Mouse (Mus musculus): ENCODE measurements at regions not wholly inside any gene's neighbourhood (a gene's known extent, or its start where the extent isn't known, plus 50 kb on each side); places are given as distances from the start of the nearest gene placed in this dataset.
"Not testable (repeated sequence)": the region's sequence is repeated elsewhere in the genome, so short reads cannot be mapped to it uniquely, and the experiment has no call there.

- ATAC-seq (ENCODE audit: low TSS enrichment) = peak; percentile 98
Measured at GRCm38 (mm10) chr10:112521388-112521787, 250.5 kb downstream of the Kcnc2 start.

- ATAC-seq (ENCODE audit: low TSS enrichment) = no peak
Measured at GRCm38 (mm10) chr10:112543051-112543450, 272.1 kb downstream of the Kcnc2 start.

GRCm38 (mm10) chr10:112571772-112572551, 301.0 kb downstream of the Kcnc2 start:
- no peak; the same call in 1 of the 2 replicates for ATAC-seq (ENCODE audit: low TSS enrichment)

- ATAC-seq (ENCODE audit: low TSS enrichment) = peak; percentile 81
Measured at GRCm38 (mm10) chr10:112572556-112572955, 301.6 kb downstream of the Kcnc2 start.

- ATAC-seq (ENCODE audit: low TSS enrichment) = peak; percentile 76; the same call in 1 of the 2 replicates
Measured at GRCm38 (mm10) chr10:112584939-112585338, 314.0 kb downstream of the Kcnc2 start.

- ATAC-seq (ENCODE audit: low TSS enrichment) = no peak
Measured at GRCm38 (mm10) chr10:112594327-112594726, 323.4 kb downstream of the Kcnc2 start.

GRCm38 (mm10) chr10:112605592-112605991, 323.2 kb downstream of the Atxn7l3b start:
- no peak for ATAC-seq (ENCODE audit: low TSS enrichment)

- ATAC-seq (ENCODE audit: low TSS enrichment) = no peak
Measured at GRCm38 (mm10) chr10:112607642-112608041, 321.2 kb downstream of the Atxn7l3b start.

GRCm38 (mm10) chr10:112611711-112612110, 317.1 kb downstream of the Atxn7l3b start:
- no peak for ATAC-seq (ENCODE audit: low TSS enrichment)

- ATAC-seq (ENCODE audit: low TSS enrichment) = no peak
Measured at GRCm38 (mm10) chr10:112613751-112614150, 315.1 kb downstream of the Atxn7l3b start.

GRCm38 (mm10) chr10:112614226-112614625, 314.6 kb downstream of the Atxn7l3b start:
- ATAC-seq (ENCODE audit: low TSS enrichment) = no peak

- peak; percentile 88 for ATAC-seq (ENCODE audit: low TSS enrichment)
Measured at GRCm38 (mm10) chr10:112619740-112620139, 309.1 kb downstream of the Atxn7l3b start.

- ATAC-seq (ENCODE audit: low TSS enrichment) = no peak
Measured at GRCm38 (mm10) chr10:112629752-112630151, 299.0 kb downstream of the Atxn7l3b start.

- ATAC-seq (ENCODE audit: low TSS enrichment) = no peak
Measured at GRCm38 (mm10) chr10:112635199-112635598, 293.6 kb downstream of the Atxn7l3b start.

GRCm38 (mm10) chr10:112636574-112636973, 292.2 kb downstream of the Atxn7l3b start:
- ATAC-seq (ENCODE audit: low TSS enrichment) = peak; percentile 55; the same call in 1 of the 2 replicates

GRCm38 (mm10) chr10:112640551-112640950, 288.2 kb downstream of the Atxn7l3b start:
- not testable (repeated sequence) for ATAC-seq (ENCODE audit: low TSS enrichment)

GRCm38 (mm10) chr10:112648986-112649385, 279.8 kb downstream of the Atxn7l3b start:
- ATAC-seq (ENCODE audit: low TSS enrichment) = no peak

All from frontal cortex, adult (tissue).